Mouse (Mus musculus) spleen, embryonic (tissue): ENCODE results near the gene Ptpn5.

Source experiments
- CTCF ChIA-PET: fragments of 350-600 bp; sonication (Branson Sonifier 250); formaldehyde crosslinking; loops from one replicate; lab custom pipeline; 2022; lab: Charles Lee

Gene Ptpn5

DNA sequence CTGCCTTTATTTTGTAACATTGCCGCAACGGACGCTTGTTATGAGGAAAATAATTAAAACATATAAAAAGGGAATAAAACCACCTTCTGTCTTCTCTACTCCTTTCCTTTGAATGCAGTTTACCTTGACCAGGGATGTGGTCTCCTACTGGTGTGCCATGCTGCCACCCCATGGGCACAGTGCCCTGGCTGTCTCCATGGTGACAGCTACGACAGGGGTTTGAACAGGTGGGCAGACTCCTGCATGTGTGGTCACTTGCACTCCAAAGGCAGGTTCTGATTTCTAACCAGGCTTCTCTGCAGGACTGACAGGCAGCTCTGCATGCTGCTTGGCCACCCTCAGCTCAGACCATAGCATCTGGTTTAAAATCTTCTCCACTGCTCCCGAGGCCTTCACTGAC is 21.4 kb downstream of the Ptpn5 start:
- CTCF ChIA-PET: interaction anchor here (0.7 kb wide), 1 partner anchor 805 kb away, joined by 3 read pairs; no protein-coding TSS in a partner anchor

DNA sequence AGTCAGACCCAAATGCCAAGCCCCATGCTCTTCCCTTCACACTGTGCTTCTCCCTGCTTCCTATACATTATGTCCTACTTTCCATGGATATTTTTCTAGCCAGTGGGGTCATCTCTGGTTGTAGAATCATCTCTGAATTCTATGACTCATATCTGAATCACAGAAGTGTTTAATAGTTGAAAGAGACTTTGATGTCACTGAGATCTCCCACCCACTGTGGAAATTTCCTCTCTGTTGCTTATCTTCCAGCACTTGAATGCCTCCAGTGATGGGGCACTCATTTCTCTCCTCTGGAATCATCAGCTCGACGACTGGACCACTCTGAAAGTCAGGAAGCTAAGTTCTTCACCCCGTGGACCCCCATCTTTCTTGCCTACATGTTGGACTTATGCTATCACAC is 22.4 kb downstream of the Ptpn5 start:
- CTCF ChIA-PET: no interaction called here

DNA sequence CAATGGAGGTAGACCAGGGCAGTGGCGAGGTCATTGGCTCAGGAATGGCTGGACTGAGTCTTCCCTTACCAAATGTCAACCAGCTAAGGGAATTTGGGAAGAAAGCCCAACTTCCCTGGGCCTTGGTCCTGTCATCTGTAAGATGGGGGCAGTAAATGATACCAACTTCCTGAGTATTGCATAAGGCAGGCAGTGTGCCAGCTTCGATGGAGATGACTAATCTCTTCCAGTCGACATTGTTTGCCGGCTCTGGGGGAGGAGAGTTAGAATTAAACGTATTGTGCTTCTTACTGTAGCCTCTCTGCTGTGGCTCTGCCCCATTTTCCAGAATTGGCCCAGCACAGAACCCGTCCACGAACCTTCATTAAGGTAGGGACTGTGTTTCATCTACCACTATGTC is 23.0 kb downstream of the Ptpn5 start:
- CTCF ChIA-PET: no interaction called here

DNA sequence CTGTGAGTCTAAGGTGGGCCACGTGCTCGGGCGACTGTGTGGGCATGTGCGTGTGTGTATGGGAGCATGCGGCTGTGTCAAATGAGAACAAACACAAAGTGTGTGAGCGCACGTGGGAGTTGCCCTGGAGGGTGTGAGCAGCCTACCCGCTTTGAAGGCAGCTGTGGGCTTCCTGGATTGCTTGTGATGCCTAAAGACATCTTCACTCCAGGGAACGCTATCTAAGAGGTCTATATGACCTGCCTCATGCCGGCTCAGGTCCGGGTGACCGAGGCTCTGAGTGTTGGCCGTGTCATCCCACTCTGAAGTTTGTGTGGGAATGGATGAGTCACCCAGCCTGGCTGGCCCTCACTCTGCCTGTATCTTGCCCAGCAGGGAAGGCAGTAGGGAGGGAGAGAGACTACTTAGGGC is 24.7 kb downstream of the Ptpn5 start:
- CTCF ChIA-PET: no interaction called here

DNA sequence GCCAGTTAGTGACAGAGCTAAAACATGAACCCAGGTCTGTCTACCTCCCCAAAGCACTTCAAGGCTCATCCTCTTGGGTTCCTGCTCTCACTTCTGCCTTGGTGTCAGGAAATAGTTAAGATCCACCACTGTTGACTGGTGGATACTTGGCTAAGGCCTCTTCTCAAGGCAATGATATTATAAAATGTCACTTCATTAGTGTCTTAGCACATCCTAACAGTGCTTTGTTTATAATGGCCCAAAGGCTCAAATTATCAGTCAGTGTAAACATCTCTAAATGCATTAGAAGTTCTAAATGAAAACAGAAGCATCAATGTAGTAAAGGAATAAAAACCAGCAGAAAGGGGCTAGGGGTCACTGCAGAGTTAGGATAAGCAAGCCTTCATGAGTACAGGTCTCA is 26.5 kb downstream of the Ptpn5 start:
- CTCF ChIA-PET: no interaction called here

DNA sequence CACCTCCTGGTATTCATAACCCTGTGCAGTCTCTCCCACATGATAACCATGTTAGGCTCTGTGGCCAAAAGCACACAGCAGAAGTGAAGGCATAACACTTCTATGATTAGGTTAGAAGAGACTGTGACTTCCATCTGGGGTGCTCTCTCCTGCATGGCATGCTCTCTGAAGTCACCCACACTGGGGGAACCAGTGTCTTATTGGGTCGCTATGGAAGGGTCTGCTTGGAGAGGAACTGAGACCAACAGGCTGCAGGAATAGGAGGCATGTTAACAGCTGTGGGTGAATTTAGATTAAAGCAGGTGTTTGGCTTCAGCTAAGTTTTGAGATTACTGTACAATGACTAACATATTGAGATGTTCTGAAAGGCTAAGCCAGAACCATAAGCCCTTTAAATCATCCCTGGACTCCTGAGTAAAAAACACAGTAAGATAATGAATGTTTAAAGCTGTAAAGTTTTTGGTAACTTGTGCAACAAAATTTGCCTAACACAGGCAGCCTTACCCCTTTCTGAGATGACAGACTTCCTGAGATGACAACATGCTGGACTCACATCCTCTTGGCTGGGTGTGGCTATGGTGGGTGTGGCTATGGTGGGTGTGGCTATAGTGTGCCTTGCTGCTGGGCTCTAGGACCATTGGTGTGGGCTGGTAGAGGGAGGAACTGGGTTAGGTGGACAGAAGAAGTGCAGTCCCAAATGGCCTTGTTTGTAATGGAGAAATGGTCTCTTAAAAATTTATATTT is 29.6 kb downstream of the Ptpn5 start:
- CTCF ChIA-PET: no interaction called here

DNA sequence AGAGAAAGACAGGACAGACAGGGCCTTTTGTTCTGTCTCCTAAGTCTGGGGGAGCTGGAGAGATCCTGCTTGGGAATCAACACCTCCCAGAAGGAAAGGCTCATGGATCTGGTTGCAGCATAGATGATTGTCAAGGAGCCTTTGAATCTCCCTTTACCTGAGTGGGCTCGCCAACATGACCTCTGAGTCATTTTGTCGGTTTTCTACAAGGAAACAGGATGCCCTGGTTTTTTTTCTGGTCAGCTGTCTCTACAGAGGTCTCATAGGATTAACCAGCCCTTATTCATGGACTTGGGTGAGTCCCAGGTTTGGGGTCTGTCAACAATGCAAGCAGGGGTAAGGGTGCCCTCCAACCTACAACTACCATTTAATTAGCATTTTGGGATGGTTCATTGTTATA is 30.5 kb downstream of the Ptpn5 start:
- CTCF ChIA-PET: interaction anchor here (0.8 kb wide), 1 partner anchor 25 kb away, joined by 3 read pairs; no protein-coding TSS in a partner anchor

DNA sequence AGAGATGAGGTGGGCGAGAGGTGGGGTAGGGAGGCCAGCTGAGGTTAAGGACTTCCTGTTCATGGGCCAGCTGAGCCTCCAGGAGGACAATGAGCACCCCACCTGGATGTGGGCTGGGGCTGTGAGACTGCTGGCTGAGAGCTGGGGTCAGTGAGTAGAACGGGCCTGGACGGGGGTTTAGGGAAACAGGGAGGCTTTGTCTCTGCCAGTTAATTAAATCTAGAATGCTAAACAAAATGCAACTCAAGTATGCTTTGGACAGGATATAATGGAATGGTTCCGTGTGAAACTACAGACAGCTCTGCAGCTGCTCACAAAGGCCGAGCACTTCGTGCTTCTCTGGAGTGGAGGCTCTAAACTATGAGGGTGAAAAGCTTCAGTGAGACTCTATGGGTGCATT is 32.9 kb downstream of the Ptpn5 start:
- CTCF ChIA-PET: no interaction called here

DNA sequence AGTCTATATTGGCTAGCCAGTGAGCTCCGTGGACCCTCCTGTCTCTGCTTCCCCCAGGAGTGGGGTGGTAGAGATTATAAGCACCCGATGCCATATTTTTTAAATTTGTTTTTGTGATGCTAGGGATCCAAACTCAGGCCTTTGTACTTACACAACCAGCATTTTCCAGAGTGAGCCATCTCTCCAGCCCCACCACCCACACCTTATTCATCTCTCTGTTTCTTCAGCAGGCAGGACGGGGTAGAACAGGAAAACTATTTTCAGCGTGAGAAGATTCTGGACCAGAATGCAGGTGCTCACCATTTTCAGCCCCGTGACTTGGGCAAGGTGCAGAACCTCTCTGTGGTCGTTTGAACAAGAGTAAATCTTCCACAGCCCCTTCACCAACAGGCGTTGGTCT is 34.2 kb downstream of the Ptpn5 start:
- CTCF ChIA-PET: no interaction called here

DNA sequence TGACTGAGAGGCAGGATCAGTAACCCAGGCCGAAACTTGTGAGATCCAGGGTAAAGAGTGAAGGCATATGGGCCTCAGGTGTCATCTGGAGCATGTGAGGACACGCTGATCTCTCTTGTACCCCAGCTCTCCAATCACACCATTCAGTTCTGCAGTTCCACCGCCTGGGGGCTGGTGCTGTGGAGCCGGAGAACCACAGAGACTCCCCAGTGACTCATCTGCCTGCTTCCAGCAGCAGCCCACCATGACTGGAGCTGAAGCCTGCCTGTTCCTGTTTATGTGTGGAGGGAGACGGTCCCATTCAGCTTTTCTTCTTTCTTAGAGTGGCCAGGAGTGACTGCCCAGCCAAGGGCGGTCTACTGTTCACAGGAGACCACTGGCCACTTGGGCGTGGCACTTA is 35.4 kb downstream of the Ptpn5 start:
- CTCF ChIA-PET: no interaction called here

DNA sequence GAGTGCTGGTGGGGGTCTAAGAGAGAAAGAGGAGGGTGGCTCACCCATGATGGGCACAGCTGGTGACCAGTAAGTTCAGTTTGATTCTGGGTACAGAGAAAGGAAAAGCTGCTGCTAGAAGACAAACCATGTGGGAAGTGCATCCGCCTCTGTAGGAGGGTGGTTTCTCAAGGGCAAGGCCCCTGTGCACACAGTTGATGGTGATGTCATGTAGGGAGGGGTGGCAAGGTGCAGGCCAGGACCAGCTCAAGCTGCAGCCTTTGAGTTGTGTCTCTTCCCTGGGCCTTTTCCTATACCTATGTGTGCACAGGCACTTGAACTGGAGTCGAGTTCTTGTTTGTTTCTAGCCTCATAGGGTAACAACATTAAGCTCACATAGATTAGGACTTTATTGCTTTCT is 38.5 kb downstream of the Ptpn5 start:
- CTCF ChIA-PET: interaction anchor here (0.7 kb wide), 1 partner anchor 18 kb away, joined by 4 read pairs; no protein-coding TSS in a partner anchor

DNA sequence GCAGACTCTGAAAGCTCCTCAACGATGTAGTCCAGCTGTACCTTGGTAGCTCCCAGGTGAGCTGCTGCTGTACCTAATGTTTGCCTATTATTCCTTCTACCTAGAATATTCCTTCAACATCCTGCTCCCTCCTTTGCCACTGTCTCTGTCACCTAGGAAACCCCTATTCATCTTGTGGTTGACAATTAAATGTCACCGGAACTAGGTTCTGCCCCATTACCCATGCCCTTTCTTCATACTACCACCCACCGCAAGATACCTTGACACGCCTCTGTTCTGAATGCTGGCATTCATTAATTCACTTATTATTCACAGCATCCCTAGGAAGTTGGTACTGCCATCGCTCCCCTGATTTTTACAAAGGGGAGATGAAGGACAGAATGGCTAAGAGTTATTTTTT is 39.5 kb downstream of the Ptpn5 start:
- CTCF ChIA-PET: no interaction called here

DNA sequence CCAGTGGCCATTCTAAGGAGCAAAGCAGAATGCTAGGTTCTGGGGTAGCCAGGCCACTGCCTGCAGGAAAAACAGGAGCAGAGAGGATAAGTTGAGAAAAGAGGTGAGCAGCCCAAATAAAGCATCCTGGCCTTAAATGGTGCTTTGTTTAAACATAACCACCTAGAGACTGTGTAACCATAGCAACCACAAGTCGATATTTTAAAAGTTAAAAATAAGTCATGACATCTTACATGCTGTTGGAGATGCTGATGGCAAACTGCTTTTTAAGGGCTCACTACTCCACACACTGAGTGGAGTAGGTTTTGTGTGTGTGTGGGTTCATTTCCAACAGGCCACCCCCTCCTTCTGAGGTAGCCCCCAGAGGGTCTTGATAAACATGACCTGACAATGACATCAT is 48.4 kb downstream of the Ptpn5 start:
- CTCF ChIA-PET: interaction anchor here (0.6 kb wide), 1 partner anchor 41 kb away, joined by 3 read pairs; no protein-coding TSS in a partner anchor

DNA sequence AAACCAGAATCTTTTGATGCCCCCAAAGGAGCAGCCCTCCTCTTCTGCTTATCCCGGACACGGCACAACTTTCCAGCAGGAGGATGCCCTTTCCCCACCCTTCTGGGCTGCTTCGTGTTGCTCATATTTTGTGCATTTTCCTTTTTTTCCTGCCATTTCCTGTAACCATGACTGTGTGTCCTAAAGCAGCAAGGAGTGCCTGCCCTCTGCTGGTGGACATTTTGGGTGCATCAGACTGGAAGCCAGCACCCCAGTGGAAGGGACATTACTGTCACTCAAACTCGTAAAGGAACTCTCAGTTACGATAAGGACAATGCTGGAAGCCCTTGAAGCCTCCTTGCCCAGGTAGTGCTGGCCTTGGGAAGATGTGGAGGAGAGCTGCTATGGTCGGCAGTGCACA is 52.2 kb downstream of the Ptpn5 start:
- CTCF ChIA-PET: no interaction called here

DNA sequence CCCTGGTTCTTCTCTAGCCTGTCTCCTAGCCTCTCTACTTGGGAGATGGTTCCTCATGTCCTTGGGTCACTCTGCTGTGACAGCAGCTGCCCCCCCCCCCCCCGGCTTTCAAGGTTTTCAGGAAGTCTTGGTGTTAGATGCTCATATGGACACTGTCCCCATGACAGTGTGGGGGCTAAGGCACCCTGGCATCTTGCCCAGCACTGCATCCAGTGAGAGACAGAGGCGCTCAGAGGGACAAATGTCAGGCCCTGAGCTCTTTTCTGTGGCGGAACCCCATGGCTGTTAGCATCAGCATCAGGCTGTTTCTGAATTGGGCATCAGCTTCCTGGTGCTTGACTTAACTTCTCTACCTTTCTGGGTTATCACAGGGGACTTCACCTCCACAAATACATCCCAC is 52.6 kb downstream of the Ptpn5 start:
- CTCF ChIA-PET: interaction anchor here (0.6 kb wide), 2 partner anchors 11 to 62 kb away, joined by 3 to 5 read pairs; no protein-coding TSS in a partner anchor

DNA sequence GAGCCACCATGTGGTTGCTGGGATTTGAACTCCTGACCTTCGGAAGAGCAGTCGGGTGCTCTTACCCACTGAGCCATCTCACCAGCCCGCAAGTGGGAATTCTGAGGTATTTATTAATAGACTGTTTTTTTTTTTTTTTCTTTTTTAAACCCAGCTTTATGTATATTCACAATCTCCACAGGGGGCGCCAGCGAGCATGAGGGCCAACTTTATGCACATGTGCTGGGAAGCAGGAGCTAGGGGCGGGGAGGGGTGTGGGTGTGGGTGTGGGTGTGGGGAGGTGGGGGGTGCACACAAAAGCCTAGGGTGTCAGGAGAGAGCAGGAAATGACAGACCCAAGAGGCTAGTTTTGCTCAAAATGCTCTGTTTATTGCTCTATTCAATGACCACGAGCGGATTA is 56.0 kb downstream of the Ptpn5 start:
- CTCF ChIA-PET: interaction anchor here (0.5 to 0.7 kb wide), 3 partner anchors 17 to 25 kb away, joined by 3 to 12 read pairs (median 4); no protein-coding TSS in a partner anchor

DNA sequence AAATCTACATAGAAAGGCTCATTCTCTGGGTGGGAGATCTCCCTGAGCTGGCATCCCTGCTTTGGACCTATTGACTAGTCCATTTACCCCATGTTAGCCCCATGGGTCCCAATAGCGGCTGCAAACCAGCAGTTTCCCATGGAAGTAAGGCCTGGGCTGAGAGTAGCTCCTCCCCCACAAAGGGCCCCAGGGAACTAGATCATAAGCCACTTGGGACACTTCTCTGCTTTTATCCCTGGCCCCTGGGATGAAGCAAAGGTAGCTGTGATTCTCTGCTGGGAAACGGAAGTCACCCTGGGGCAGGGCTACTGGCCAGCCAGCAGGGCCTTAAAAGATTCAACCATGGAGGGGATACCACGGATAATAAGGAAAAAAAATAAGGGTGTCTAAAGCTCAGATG is 56.8 kb downstream of the Ptpn5 start:
- CTCF ChIA-PET: interaction anchor here (0.6 kb wide), 1 partner anchor 18 kb away, joined by 4 read pairs; no protein-coding TSS in a partner anchor

DNA sequence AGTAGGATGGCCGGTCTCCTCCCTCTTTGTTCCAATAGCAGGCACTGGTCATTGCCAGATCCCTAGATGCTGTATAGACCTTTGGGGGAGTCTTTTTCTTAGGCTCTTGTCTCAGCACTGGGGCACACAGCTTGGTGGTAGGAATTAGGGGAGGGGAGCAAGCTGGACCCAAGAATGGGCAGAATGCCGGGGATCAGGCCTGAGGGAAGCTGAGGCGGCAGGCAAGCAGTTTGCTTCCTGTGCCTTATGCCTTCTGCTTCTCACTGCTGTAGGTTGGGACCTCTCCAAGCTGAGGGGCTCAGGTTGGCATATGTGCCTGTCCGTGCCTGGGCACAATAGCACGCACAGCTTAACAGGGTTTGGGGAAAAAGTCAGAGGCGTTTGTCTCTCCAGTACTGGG is 57.3 kb downstream of the Ptpn5 start:
- CTCF ChIA-PET: no interaction called here

DNA sequence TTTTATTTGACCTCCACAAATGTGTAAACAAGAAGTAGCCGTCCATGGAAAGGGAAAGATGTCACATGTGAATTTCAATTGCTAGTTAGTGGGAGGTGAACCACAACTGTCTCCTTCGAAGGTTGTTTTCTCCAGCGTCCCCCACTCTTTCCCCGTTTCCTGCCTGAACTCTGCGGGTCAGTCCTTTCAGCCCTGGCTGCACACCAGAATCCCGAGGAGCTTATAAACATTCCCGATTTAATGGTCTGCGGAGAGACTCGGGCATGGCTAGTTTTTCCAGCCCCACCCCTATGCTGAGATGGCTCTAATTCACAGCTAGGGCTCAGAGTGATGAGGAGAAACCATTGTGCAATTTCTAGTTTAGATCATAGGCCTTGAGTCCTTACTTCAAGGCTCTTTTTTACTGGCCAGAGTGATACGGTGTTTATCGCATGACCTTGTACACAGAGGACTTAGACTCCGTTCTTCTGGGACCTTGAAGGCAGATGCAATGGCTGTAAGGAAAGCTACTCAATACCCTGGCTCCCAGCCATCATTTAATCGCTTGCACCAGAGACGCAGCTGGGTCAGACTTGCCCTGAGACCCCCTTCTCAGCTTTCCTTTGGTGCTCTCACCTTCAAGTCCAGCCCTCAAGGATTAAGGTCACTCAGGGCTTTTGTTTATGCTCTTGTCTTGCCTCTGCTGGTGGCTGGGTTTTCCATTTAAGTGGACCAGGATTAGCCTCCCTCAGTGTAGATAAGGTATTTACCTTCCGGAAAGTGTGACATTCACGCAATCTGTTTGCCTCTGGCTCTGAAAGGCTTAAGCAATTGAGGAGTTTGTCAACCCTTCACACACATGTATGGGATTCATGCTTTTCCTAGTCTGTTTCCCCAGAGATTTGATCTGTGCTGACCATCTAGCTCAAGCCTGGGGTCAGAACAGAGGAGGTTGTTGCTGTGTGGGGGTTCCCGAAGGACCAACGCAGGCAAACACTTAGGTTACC is 59.7 kb downstream of the Ptpn5 start:
- CTCF ChIA-PET: no interaction called here

DNA sequence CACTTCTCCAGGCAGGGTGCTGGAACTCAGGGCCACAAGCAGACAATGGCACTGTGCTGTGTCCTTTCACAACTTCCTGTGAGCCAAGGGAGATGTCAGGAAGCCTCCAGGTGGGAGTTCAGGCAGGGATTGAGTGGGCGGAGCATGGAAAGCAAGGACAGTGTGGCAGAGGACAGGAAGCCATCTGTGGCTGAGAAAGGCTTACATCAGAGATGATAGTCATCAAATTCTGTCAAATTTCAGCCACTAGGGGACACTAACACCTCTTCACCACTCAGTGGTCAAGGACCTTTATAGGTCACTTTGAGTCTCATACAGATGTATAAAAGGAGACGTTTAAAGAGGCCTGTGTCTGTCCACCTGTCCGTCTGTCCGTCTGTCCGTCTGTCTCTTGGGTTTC is 60.9 kb downstream of the Ptpn5 start:
- CTCF ChIA-PET: no interaction called here

DNA sequence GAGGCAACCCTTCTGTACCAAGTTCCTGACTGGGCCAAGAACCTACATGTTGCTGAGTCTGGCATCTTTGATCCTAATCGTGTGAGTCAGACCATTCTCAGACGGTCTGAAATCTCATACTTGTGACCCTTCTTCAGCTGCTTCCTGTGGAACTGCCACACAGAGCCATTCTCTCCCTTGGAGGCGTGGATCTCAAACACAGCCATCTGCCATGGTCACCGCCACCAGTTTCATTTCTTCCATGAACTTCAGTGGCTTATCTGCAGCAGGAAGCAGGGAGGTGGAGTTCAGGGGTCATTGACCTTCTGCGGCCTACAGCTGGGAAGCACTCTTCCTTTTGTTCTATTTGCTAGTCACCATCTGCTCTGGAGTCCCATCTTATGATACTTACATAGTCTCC is 65.6 kb downstream of the Ptpn5 start:
- CTCF ChIA-PET: no interaction called here

DNA sequence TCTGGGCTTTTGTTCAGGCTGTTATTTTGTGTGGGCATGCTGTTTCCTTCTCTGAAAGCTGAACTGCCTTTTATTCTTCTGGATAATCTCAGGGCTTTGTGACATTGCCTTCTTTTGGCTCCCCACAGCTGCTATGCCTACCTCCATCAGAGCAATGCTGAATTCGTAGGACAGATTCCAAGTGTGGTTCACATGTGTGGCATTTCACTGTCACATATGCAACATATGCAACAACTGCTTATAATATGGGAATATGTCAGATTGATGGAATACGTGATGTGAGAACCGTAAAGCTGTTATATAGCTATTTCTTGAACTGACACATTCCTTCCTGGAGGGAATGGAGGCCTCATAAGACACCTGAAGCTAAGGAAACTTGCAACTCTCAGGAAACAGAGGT is 66.5 kb downstream of the Ptpn5 start:
- CTCF ChIA-PET: no interaction called here
